Mouse (Mus musculus): ENCODE results near the gene Tsga10. TPM values are rescaled to one million over a fixed set of nuclear protein-coding genes. Genes with fewer than 3 reads are reported as not detected.

Gene Tsga10
- polyA plus RNA-seq (2015; fragmentation: Illumina TruSeq; extraction: RNeasy Lipid Tissue Mini Kit (QIAGEN cat#74804); ENCODE audit: insufficient read depth, low read depth, low replicate concordance) = 1.7 TPM

GRCm38 (mm10) chr1:37866286-37866685 is at the start of gene Tsga10:
Tsga10 (minus strand) TSS chr1:37866429.

GRCm38 (mm10) chr1:37890025-37890652 is 23.9 kb upstream of the Tsga10 start, which contains the start of the genes Mitd1 and Mrpl30:
Mitd1 (minus strand) TSS chr1:37890411.
Mrpl30 (plus strand) TSS chr1:37890477.

GRCm38 (mm10) chr1:37871704-37872103 is 5.5 kb upstream of the Tsga10 start, which contains the start of gene Lipt1:
Lipt1 (plus strand) TSS chr1:37871738.

GRCm38 (mm10) chr1:37719761-37720640 is 146.2 kb downstream of the Tsga10 start, which contains the start of gene 2010300C02Rik:
2010300C02Rik (minus strand) TSS chr1:37720085.

Other genes starting within 250 kb of the Tsga10 start
- 17.2 TPM for gene 2010300C02Rik, start 146.3 kb downstream of the Tsga10 start, polyA plus RNA-seq (2015; fragmentation: Illumina TruSeq; extraction: RNeasy Lipid Tissue Mini Kit (QIAGEN cat#74804); ENCODE audit: insufficient read depth, low read depth, low replicate concordance)
- 1.9 TPM for gene Lipt1, start 5.3 kb upstream of the Tsga10 start, polyA plus RNA-seq (2015; fragmentation: Illumina TruSeq; extraction: RNeasy Lipid Tissue Mini Kit (QIAGEN cat#74804); ENCODE audit: insufficient read depth, low read depth, low replicate concordance)
- gene Mitd1, start 24.0 kb upstream of the Tsga10 start, polyA plus RNA-seq (2015; fragmentation: Illumina TruSeq; extraction: RNeasy Lipid Tissue Mini Kit (QIAGEN cat#74804); ENCODE audit: insufficient read depth, low read depth, low replicate concordance) = 7.2 TPM
- 55.1 TPM for gene Mrpl30, start 24.0 kb upstream of the Tsga10 start, polyA plus RNA-seq (2015; fragmentation: Illumina TruSeq; extraction: RNeasy Lipid Tissue Mini Kit (QIAGEN cat#74804); ENCODE audit: insufficient read depth, low read depth, low replicate concordance)
- gene Lyg2, start 50.1 kb upstream of the Tsga10 start, polyA plus RNA-seq (2015; fragmentation: Illumina TruSeq; extraction: RNeasy Lipid Tissue Mini Kit (QIAGEN cat#74804); ENCODE audit: insufficient read depth, low read depth, low replicate concordance) = not detected
- not detected for gene Lyg1, start 91.3 kb upstream of the Tsga10 start, polyA plus RNA-seq (2015; fragmentation: Illumina TruSeq; extraction: RNeasy Lipid Tissue Mini Kit (QIAGEN cat#74804); ENCODE audit: insufficient read depth, low read depth, low replicate concordance)
- 11.8 TPM for gene Txndc9, start 131.5 kb upstream of the Tsga10 start, polyA plus RNA-seq (2015; fragmentation: Illumina TruSeq; extraction: RNeasy Lipid Tissue Mini Kit (QIAGEN cat#74804); ENCODE audit: insufficient read depth, low read depth, low replicate concordance)
- gene Eif5b, start 131.6 kb upstream of the Tsga10 start, polyA plus RNA-seq (2015; fragmentation: Illumina TruSeq; extraction: RNeasy Lipid Tissue Mini Kit (QIAGEN cat#74804); ENCODE audit: insufficient read depth, low read depth, low replicate concordance) = 19.4 TPM